In the genomic region with DNA sequence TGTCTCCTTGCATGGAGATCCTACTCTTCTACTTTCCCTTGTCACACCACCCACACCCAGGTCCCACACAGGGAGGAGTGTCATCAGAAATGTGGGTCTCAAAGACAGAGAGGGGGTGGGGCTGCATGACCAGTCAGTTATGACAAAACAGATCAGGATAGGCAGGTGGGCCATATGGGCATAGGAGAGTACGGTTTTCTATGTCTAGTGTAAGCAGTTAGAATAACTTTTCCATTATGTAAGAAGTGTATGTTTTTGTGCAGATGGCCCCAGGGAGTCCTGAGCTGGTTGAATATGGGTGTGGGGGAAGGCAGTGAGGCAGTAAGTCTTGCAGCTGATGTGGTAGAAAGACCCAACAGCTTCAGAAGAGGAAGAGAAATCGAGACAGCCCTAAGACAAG, we compare ENCODE assay signal across 32 mouse cellular contexts. TPM values are rescaled to one million over a fixed set of nuclear protein-coding genes. Genes with fewer than 3 reads are reported as not detected.
DNase-seq lines count a peak whose midpoint lies in the region; ATAC-seq and TF ChIP-seq lines count a peak whose summit lies in the region.
"Had no signal": no experiment of that assay in that cellular context is flagged by ENCODE, and none has a peak within 500 bp of the region (broad histone marks: within the 10 kb centered on the region; RNA-seq: fewer than 3 reads in every experiment).

No protein-coding gene starts in this region.

- DNase-seq in heart, adult 11 months, result peak; percentile 89
- no peak for DNase-seq in heart, postnatal 10 days
- DNase-seq in thymus, adult 2 months, result no peak
- DNase-seq in thymus, postnatal 0 days (ENCODE audit: low spot score), result no peak
- DNase-seq in spleen, adult 18-20 months, result peak; percentile 58 to 67
- DNase-seq in urinary bladder, postnatal 4 days (ENCODE audit: low spot score in 2 of 2), result no peak
- DNase-seq in midbrain, postnatal 0 days (ENCODE audit: low spot score), result no peak
- DNase-seq in adrenal gland, adult 2 months, result no peak
- DNase-seq: adrenal gland, postnatal 36 days; cerebellum, adult 11-12 months; cerebellum, postnatal 25 days; heart, adult 18-20 months; heart, postnatal 14 days; kidney, adult 11 months; kidney, postnatal 36 days; layer of hippocampus, postnatal 36 days; lung, embryonic 14.5 days; thymus, postnatal 4 days had no signal

- peak overlapping the region; percentile 56; the same call in 1 of the 2 replicates for H3K27ac ChIP-seq in thymus, adult 2 months (ENCODE audit: control insufficient read depth, insufficient read depth, low read length)
- no peak overlapping the region for H3K27ac ChIP-seq in midbrain, postnatal 0 days (ENCODE audit: low read depth, low read length)
- H3K27ac ChIP-seq: hindbrain, embryonic 12.5 days; kidney, embryonic 15.5 days; liver, embryonic 12.5 days had no signal

- intact Hi-C loops in heart, postnatal 10 days (cut with DNase I), result no loop called here

- H3K4me2 ChIP-seq in midbrain, postnatal 0 days (ENCODE audit: low read depth, low read length, poor library complexity, severe bottlenecking), result no peak overlapping the region
- H3K4me2 ChIP-seq: heart, embryonic 12.5 days; hindbrain, embryonic 12.5 days; kidney, embryonic 15.5 days; liver, embryonic 12.5 days; lung, embryonic 14.5 days; midbrain, embryonic 11.5 days had no signal

- H3K9ac ChIP-seq in midbrain, postnatal 0 days (replicated peaks; ENCODE audit: low read length, poor library complexity, severe bottlenecking), result no peak overlapping the region
- H3K9ac ChIP-seq: heart, embryonic 12.5 days; hindbrain, embryonic 12.5 days; kidney, embryonic 15.5 days; liver, embryonic 12.5 days; lung, embryonic 14.5 days had no signal

- ATAC-seq in midbrain, postnatal 0 days (ENCODE audit: low FRiP score), result no peak
- ATAC-seq: CD4-positive, CD25-positive, alpha-beta regulatory T cell, adult 4 months; forebrain, embryonic 14.5 days; liver, embryonic 12.5 days had no signal

- no peaks in the 10 kb centered on the region for H3K27me3 ChIP-seq in thymus, adult 2 months (ENCODE audit: control insufficient read depth, insufficient read depth, low read length)
- H3K27me3 ChIP-seq in midbrain, postnatal 0 days (ENCODE audit: insufficient read depth, low read length), result no peaks in the 10 kb centered on the region
- H3K27me3 ChIP-seq: heart, embryonic 12.5 days; hindbrain, embryonic 12.5 days; kidney, embryonic 15.5 days; liver, embryonic 12.5 days had no signal

- no peaks in the 10 kb centered on the region for H3K9me3 ChIP-seq in midbrain, postnatal 0 days (ENCODE audit: low read length)
- H3K9me3 ChIP-seq: heart, embryonic 12.5 days; hindbrain, embryonic 12.5 days; kidney, embryonic 15.5 days; liver, embryonic 12.5 days had no signal

- peaks cover 5% of the 10 kb centered on the region; the same call in 1 of the 2 replicates for H3K4me1 ChIP-seq in thymus, adult 2 months (replicated peaks; ENCODE audit: control insufficient read depth, insufficient read depth, low read length)
- H3K4me1 ChIP-seq in midbrain, postnatal 0 days (ENCODE audit: insufficient read depth, low read length), result no peaks in the 10 kb centered on the region
- H3K4me1 ChIP-seq: heart, embryonic 12.5 days; hindbrain, embryonic 12.5 days; kidney, embryonic 15.5 days had no signal

- no peak for TF ChIP-seq CTCF in thymus, adult 2 months (IDR thresholded peaks at IDR 0.05; ENCODE audit: borderline replicate concordance, control insufficient read depth, extremely low read depth, insufficient read depth, low read length, poor library complexity)
- TF ChIP-seq CTCF in midbrain, postnatal 0 days (IDR thresholded peaks at IDR 0.05), result no peak

- no peak for TF ChIP-seq POLR2A in thymus, adult 2 months (IDR thresholded peaks at IDR 0.05; ENCODE audit: control insufficient read depth, extremely low read depth, insufficient read depth, low read length, poor library complexity)

- H3K36me3 ChIP-seq in thymus, adult 2 months (ENCODE audit: control insufficient read depth, insufficient read depth, low read length), result no peaks in the 10 kb centered on the region
- no peaks in the 10 kb centered on the region for H3K36me3 ChIP-seq in midbrain, postnatal 0 days (ENCODE audit: insufficient read depth, low read length)
- H3K36me3 ChIP-seq: heart, embryonic 12.5 days; hindbrain, embryonic 12.5 days; kidney, embryonic 15.5 days; liver, embryonic 12.5 days had no signal

- H3K4me3 ChIP-seq in thymus, adult 2 months (ENCODE audit: control insufficient read depth, insufficient read depth, low read length), result no peak overlapping the region
- no peak overlapping the region for H3K4me3 ChIP-seq in midbrain, postnatal 0 days (ENCODE audit: low read depth, low read length)
- H3K4me3 ChIP-seq: heart, embryonic 12.5 days; hindbrain, embryonic 12.5 days; kidney, embryonic 15.5 days; liver, embryonic 12.5 days had no signal

- WGBS in thymus, adult 2 months, result 53% methylated on average over 2 of the region's 2 CpGs
- 65% methylated on average over 2 of the region's 2 CpGs for WGBS in midbrain, postnatal 0 days

RNA-seq across cellular contexts. Expression of gene Fcrla, which starts 1.1 kb away (rescaled TPM):
- total RNA-seq in heart, postnatal 10 days (2021), result 1 to 10 TPM in 1 of 2 experiments, under 1 TPM in 1; 0.57 to 1.6 TPM
- 9.9 and 11.0 TPM in 2 replicates for polyA plus RNA-seq in thymus, adult 2 months (2012; rRNA removed)
- 1.4 and 1.5 TPM in 2 replicates for polyA plus RNA-seq in thymus, postnatal 0 days (2015; fragmentation: Nextera tagmentation; extraction: Ambion mirVana)
- not detected in 2 replicates for total RNA-seq in midbrain, postnatal 0 days (2014; rRNA removed)
- not detected in 2 replicates for polyA plus RNA-seq in midbrain, postnatal 0 days (2015; fragmentation: Nextera tagmentation; extraction: Ambion mirVana)
- under 1 TPM in 1 of 2 experiments, not detected in 1; 0.97 TPM for total RNA-seq in adrenal gland, adult 2 months (2021)
- polyA plus RNA-seq in adrenal gland, adult 2 months (2012; rRNA removed), result 0.52 and 1.2 TPM in 2 replicates
- total RNA-seq: ES-E14; gastrocnemius, adult 8-10 months; layer of hippocampus, adult 8-10 months; layer of hippocampus, postnatal 36 days; left cerebral cortex, postnatal 10 days had no signal
- polyA plus RNA-seq: embryonic facial prominence, embryonic 14.5 days; forebrain, embryonic 14.5 days; frontal cortex, adult 2 months; hindbrain, embryonic 12.5 days; kidney, embryonic 15.5 days; limb, embryonic 11.5 days; lung, embryonic 14.5 days; midbrain, embryonic 11.5 days had no signal

RNA-seq across cellular contexts. Expression of gene Fcrlb, which starts 15.7 kb away (rescaled TPM):
- not detected for total RNA-seq in heart, postnatal 10 days (2021)
- polyA plus RNA-seq in thymus, adult 2 months (2012; rRNA removed), result 1.00 and 1.1 TPM in 2 replicates
- 0.19 and 0.73 TPM in 2 replicates for polyA plus RNA-seq in thymus, postnatal 0 days (2015; fragmentation: Nextera tagmentation; extraction: Ambion mirVana)
- 1.7 and 2.2 TPM in 2 replicates for total RNA-seq in midbrain, postnatal 0 days (2014; rRNA removed)
- polyA plus RNA-seq in midbrain, postnatal 0 days (2015; fragmentation: Nextera tagmentation; extraction: Ambion mirVana), result 1.3 and 1.8 TPM in 2 replicates
- total RNA-seq in adrenal gland, adult 2 months (2021), result not detected
- 0.54 and 0.76 TPM in 2 replicates for polyA plus RNA-seq in adrenal gland, adult 2 months (2012; rRNA removed)
- total RNA-seq: adrenal gland, postnatal 36 days; ES-E14; gastrocnemius, adult 8-10 months; heart, adult 18-20 months; heart, postnatal 14 days had no signal
- polyA plus RNA-seq: CD4-positive, CD25-positive, alpha-beta regulatory T cell, adult 4 months; embryonic facial prominence, embryonic 14.5 days; forebrain, embryonic 14.5 days; heart, embryonic 12.5 days; hindbrain, embryonic 12.5 days; kidney, embryonic 15.5 days; limb, embryonic 11.5 days; lung, embryonic 14.5 days; midbrain, embryonic 11.5 days had no signal

RNA-seq across cellular contexts. Expression of gene Dusp12, which starts 43.1 kb away (rescaled TPM):
- total RNA-seq in heart, postnatal 10 days (2021), result 10 to 100 TPM in 1 of 2 experiments, 1 to 10 TPM in 1; 8.7 to 13.1 TPM
- 17.7 and 19.3 TPM in 2 replicates for polyA plus RNA-seq in thymus, adult 2 months (2012; rRNA removed)
- polyA plus RNA-seq in thymus, postnatal 0 days (2015; fragmentation: Nextera tagmentation; extraction: Ambion mirVana), result 30.0 and 30.5 TPM in 2 replicates
- 43.3 and 44.1 TPM in 2 replicates for total RNA-seq in midbrain, postnatal 0 days (2014; rRNA removed)
- polyA plus RNA-seq in midbrain, postnatal 0 days (2015; fragmentation: Nextera tagmentation; extraction: Ambion mirVana), result 38.0 and 39.6 TPM in 2 replicates
- total RNA-seq in adrenal gland, adult 2 months (2021), result 10 to 100 TPM; 12.9 to 20.6 TPM
- 12.4 and 13.5 TPM in 2 replicates for polyA plus RNA-seq in adrenal gland, adult 2 months (2012; rRNA removed)

RNA-seq across cellular contexts. Expression of gene Gm26620, which starts 43.6 kb away (rescaled TPM):
- total RNA-seq in heart, postnatal 10 days (2021), result under 1 TPM; 0.55 to 0.67 TPM
- polyA plus RNA-seq in thymus, adult 2 months (2012; rRNA removed), result 0.26 and 0.46 TPM in 2 replicates
- polyA plus RNA-seq in thymus, postnatal 0 days (2015; fragmentation: Nextera tagmentation; extraction: Ambion mirVana), result 0.34 and 0.45 TPM in 2 replicates
- total RNA-seq in midbrain, postnatal 0 days (2014; rRNA removed), result 1.6 and 1.9 TPM in 2 replicates
- 0.77 and 1.2 TPM in 2 replicates for polyA plus RNA-seq in midbrain, postnatal 0 days (2015; fragmentation: Nextera tagmentation; extraction: Ambion mirVana)
- under 1 TPM; 0.62 to 0.72 TPM for total RNA-seq in adrenal gland, adult 2 months (2021)
- polyA plus RNA-seq in adrenal gland, adult 2 months (2012; rRNA removed), result 4.5 and 5.1 TPM in 2 replicates
- polyA plus RNA-seq: CD4-positive, CD25-positive, alpha-beta regulatory T cell, adult 4 months; hindbrain, embryonic 12.5 days; limb, embryonic 11.5 days; lung, embryonic 14.5 days had no signal

RNA-seq across cellular contexts. Expression of gene Fcgr2b, which starts 47.9 kb away (rescaled TPM):
- 1 to 10 TPM; 3.1 to 3.9 TPM for total RNA-seq in heart, postnatal 10 days (2021)
- 14.7 and 16.4 TPM in 2 replicates for polyA plus RNA-seq in thymus, adult 2 months (2012; rRNA removed)
- polyA plus RNA-seq in thymus, postnatal 0 days (2015; fragmentation: Nextera tagmentation; extraction: Ambion mirVana), result 14.4 and 15.2 TPM in 2 replicates
- total RNA-seq in midbrain, postnatal 0 days (2014; rRNA removed), result 1.8 and 6.6 TPM in 2 replicates
- polyA plus RNA-seq in midbrain, postnatal 0 days (2015; fragmentation: Nextera tagmentation; extraction: Ambion mirVana), result 2.1 and 3.6 TPM in 2 replicates
- 1 to 10 TPM; 7.6 to 8.3 TPM for total RNA-seq in adrenal gland, adult 2 months (2021)
- polyA plus RNA-seq in adrenal gland, adult 2 months (2012; rRNA removed), result 4.0 and 4.2 TPM in 2 replicates
- polyA plus RNA-seq: midbrain, embryonic 11.5 days had no signal

Comparison
In these comparisons a context has a peak if more than half of its experiments do, and no peak if none do; other contexts are left out.
1. DNase-seq: peak in heart, adult 11 months (single experiment) and spleen, adult 18-20 months (2 of 2); none in heart, postnatal 10 days (0 of 2), thymus, adult 2 months (single experiment), thymus, postnatal 0 days (single experiment), urinary bladder, postnatal 4 days (0 of 2), midbrain, postnatal 0 days (single experiment) and adrenal gland, adult 2 months (single experiment).